Mouse (Mus musculus): ENCODE results near the gene Nos1ap.

GRCm38 (mm10) chr1:170479458-170479798, 110.2 kb downstream of the Nos1ap start:
- no peak for TF ChIP-seq CTCF (IDR thresholded peaks at IDR 0.05; ENCODE audit: control insufficient read depth, insufficient read depth, insufficient read length)
- no peak for TF ChIP-seq CEBPB (IDR thresholded peaks at IDR 0.05; ENCODE audit: low read depth)

All from C2C12 (cell line).